Mouse (Mus musculus): ENCODE results near the gene Ppy.

DNA sequence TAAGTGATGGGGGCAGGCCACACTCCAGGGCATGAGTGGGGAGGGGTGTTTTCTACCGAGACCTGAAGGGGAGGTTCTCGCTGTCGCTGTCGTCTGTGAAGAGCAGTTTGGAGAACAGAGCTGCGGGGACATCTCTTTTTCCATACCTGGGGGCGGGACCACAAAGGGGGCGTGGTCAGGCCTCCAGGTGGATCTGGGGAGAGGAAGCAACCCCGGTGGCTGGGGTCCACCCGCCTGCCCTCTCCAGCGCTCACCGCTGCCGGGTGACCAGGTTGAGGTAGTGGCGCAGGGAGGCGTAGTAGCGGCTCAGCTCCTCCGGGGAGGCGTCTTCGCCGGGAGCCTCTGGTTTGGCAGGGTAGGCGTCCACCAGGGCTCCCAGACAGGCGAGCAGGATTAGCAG lies 5.8 kb upstream of the Ppy start:
- TF ChIP-seq CTCF (IDR thresholded peaks at IDR 0.05; ENCODE audit: low read depth) (no peak), EP300 (IDR thresholded peaks at IDR 0.05; ENCODE audit: low read depth) (no peak)
